10 mouse cellular contexts compared by ENCODE assay signal in genomic region chr15:85996031-85996765, GRCm38 (mm10). TPM values are rescaled to one million over a fixed set of nuclear protein-coding genes. Genes with fewer than 3 reads are reported as not detected.
DNase-seq lines count a peak whose midpoint lies in the region; ATAC-seq and TF ChIP-seq lines count a peak whose summit lies in the region.
"Had no signal": no experiment of that assay in that cellular context is flagged by ENCODE, and none has a peak within 500 bp of the region (broad histone marks: within the 10 kb centered on the region; RNA-seq: fewer than 3 reads in every experiment).

No protein-coding gene starts in this region.

- ATAC-seq in intestine, postnatal 0 days: peak; percentile 54; the same call in 1 of the 2 replicates
- peak; percentile 48 for ATAC-seq in lung, postnatal 0 days

- TF ChIP-seq RAD21 in CH12.LX (IDR thresholded peaks at IDR 0.05; ENCODE audit: low read depth, low read length): no peak

- H3K9me3 ChIP-seq in CH12.LX (replicated peaks; ENCODE audit: low read length): no peaks in the 10 kb centered on the region
- H3K9me3 ChIP-seq in intestine, postnatal 0 days (ENCODE audit: control insufficient read depth): no peaks in the 10 kb centered on the region
- no peaks in the 10 kb centered on the region for H3K9me3 ChIP-seq in lung, postnatal 0 days (ENCODE audit: low read length)
- H3K9me3 ChIP-seq: embryonic facial prominence, embryonic 15.5 days; heart, embryonic 15.5 days had no signal

- H3K4me3 ChIP-seq in CH12.LX (replicated peaks in 1 of 3; ENCODE audit: low read depth in 2 of 3, low read length in 2 of 3, poor library complexity in 1 of 3): no peak overlapping the region
- no peak overlapping the region for H3K4me3 ChIP-seq in intestine, postnatal 0 days (ENCODE audit: low read depth, low read length)
- H3K4me3 ChIP-seq in lung, postnatal 0 days (ENCODE audit: low read depth, low read length): no peak overlapping the region
- H3K4me3 ChIP-seq: embryonic facial prominence, embryonic 15.5 days; heart, embryonic 15.5 days had no signal

- TF ChIP-seq EP300 in CH12.LX (IDR thresholded peaks at IDR 0.05; ENCODE audit: low read length): no peak
- no peak for TF ChIP-seq EP300 in lung, postnatal 0 days (IDR thresholded peaks at IDR 0.05)

- TF ChIP-seq CTCF in CH12.LX (conservative IDR thresholded peaks at IDR 0.05 in 1 of 2, IDR thresholded peaks at IDR 0.05 in 1 of 2; ENCODE audit: low read depth in 2 of 2, low read length in 2 of 2): no peak
- TF ChIP-seq CTCF in intestine, postnatal 0 days (IDR thresholded peaks at IDR 0.05; ENCODE audit: low read depth): no peak
- no peak for TF ChIP-seq CTCF in lung, postnatal 0 days (IDR thresholded peaks at IDR 0.05)

- peaks cover 40% of the 10 kb centered on the region for H3K27me3 ChIP-seq in CH12.LX (replicated peaks)
- H3K27me3 ChIP-seq in intestine, postnatal 0 days (replicated peaks; ENCODE audit: control insufficient read depth, insufficient read depth, low read length): peaks cover 5% of the 10 kb centered on the region; the same call in 1 of the 2 replicates
- no peaks in the 10 kb centered on the region for H3K27me3 ChIP-seq in lung, postnatal 0 days (replicated peaks; ENCODE audit: insufficient read depth, low read length)
- H3K27me3 ChIP-seq: embryonic facial prominence, embryonic 15.5 days; heart, embryonic 15.5 days had no signal

- dilution Hi-C loops in CH12.LX (cut with MboI; ENCODE audit: extremely low pct_ligation_motif_present, extremely low pct_unique_long_range_greater_than_20kb, low sequenced_read_pairs): no loop called here

- WGBS in intestine, postnatal 0 days: 25% methylated on average over 13 of the region's 13 CpGs
- WGBS in lung, postnatal 0 days: 25% methylated on average over 13 of the region's 13 CpGs

- in situ Hi-C loops in CH12.LX (cut with MboI; ENCODE audit: low pct_ligation_motif_present, low pct_unique_long_range_greater_than_20kb, low sequenced_read_pairs): no loop called here

- no peak overlapping the region for H3K27ac ChIP-seq in CH12.LX (ENCODE audit: insufficient read depth, low read depth)
- H3K27ac ChIP-seq in intestine, postnatal 0 days (ENCODE audit: low read depth, low read length): no peak overlapping the region
- H3K27ac ChIP-seq in lung, postnatal 0 days (ENCODE audit: low read length): no peak overlapping the region
- H3K27ac ChIP-seq: embryonic facial prominence, embryonic 15.5 days; heart, embryonic 15.5 days had no signal

- H3K79me2 ChIP-seq in CH12.LX (replicated peaks; ENCODE audit: control insufficient read depth, extremely low read depth, insufficient read depth, poor library complexity, severe bottlenecking): no peaks in the 10 kb centered on the region

- no peak overlapping the region for H3K4me2 ChIP-seq in CH12.LX (ENCODE audit: insufficient read depth, low read depth, poor library complexity, severe bottlenecking)
- H3K4me2 ChIP-seq in intestine, postnatal 0 days (replicated peaks; ENCODE audit: low read depth): no peak overlapping the region
- H3K4me2 ChIP-seq in lung, postnatal 0 days (replicated peaks; ENCODE audit: low read depth, low read length): no peak overlapping the region
- H3K4me2 ChIP-seq: embryonic facial prominence, embryonic 15.5 days; heart, embryonic 15.5 days had no signal

- TF ChIP-seq POLR2A in CH12.LX (IDR thresholded peaks at IDR 0.05; ENCODE audit: low read depth, low read length): no peak

- DNase-seq in CH12.LX (ENCODE audit: extremely low read depth) (peak; percentile 19), R1 (ENCODE audit: low read depth, low spot score) (peak; percentile 58)
- no peak for DNase-seq in lung, postnatal 0 days (ENCODE audit: low spot score)
- DNase-seq in frontal cortex, postnatal 25 days (ENCODE audit: low spot score in 2 of 2): no peak
- DNase-seq in embryo, embryonic 9.5 days (ENCODE audit: extremely low spot score): no peak
- no peak for DNase-seq in gastrocnemius, postnatal 25 days
- DNase-seq: midbrain, embryonic 14.5 days had no signal

- H3K4me1 ChIP-seq in CH12.LX (ENCODE audit: control insufficient read depth in 1 of 2, insufficient read depth in 2 of 2): peaks cover 2 to 3% of the 10 kb centered on the region in 2 experiments; a peak in 2 of 4 replicates
- no peaks in the 10 kb centered on the region for H3K4me1 ChIP-seq in intestine, postnatal 0 days (replicated peaks; ENCODE audit: control insufficient read depth, insufficient read depth, low read length)
- H3K4me1 ChIP-seq in lung, postnatal 0 days (ENCODE audit: insufficient read depth, low read depth, low read length): no peaks in the 10 kb centered on the region

- H3K36me3 ChIP-seq in CH12.LX (replicated peaks in 1 of 2; ENCODE audit: control insufficient read depth in 1 of 2, insufficient read depth in 1 of 2, low read length in 1 of 2): no peaks in the 10 kb centered on the region
- H3K36me3 ChIP-seq in intestine, postnatal 0 days (ENCODE audit: control insufficient read depth, insufficient read depth): no peaks in the 10 kb centered on the region
- no peaks in the 10 kb centered on the region for H3K36me3 ChIP-seq in lung, postnatal 0 days (ENCODE audit: insufficient read depth, low read length)
- H3K36me3 ChIP-seq: embryonic facial prominence, embryonic 15.5 days; heart, embryonic 15.5 days had no signal

- H3K9ac ChIP-seq in CH12.LX (ENCODE audit: insufficient read depth, low read depth): no peak overlapping the region
- no peak overlapping the region for H3K9ac ChIP-seq in intestine, postnatal 0 days (ENCODE audit: low read depth, low read length)
- H3K9ac ChIP-seq in lung, postnatal 0 days (replicated peaks; ENCODE audit: low read depth): no peak overlapping the region
- H3K9ac ChIP-seq: embryonic facial prominence, embryonic 15.5 days; heart, embryonic 15.5 days had no signal

TF ChIP-seq in CH12.LX, 34 proteins besides CTCF, POLR2A, EP300 and RAD21:
- TF ChIP-seq MEF2A (IDR thresholded peaks at IDR 0.05; ENCODE audit: borderline replicate concordance, low read depth, low read length) (no peak), CHD2 (IDR thresholded peaks at IDR 0.05; ENCODE audit: low read length) (no peak), NRF1 (IDR thresholded peaks at IDR 0.05; ENCODE audit: low read depth, low read length) (no peak), RCOR1 (conservative IDR thresholded peaks at IDR 0.05; ENCODE audit: low read depth, low read length) (no peak), ZKSCAN1 (IDR thresholded peaks at IDR 0.05; ENCODE audit: borderline replicate concordance, low read depth, low read length) (no peak), TCF12 (IDR thresholded peaks at IDR 0.05; ENCODE audit: low read depth, low read length) (no peak), JUND (conservative IDR thresholded peaks at IDR 0.05; ENCODE audit: low read depth, low read length) (no peak), USF1 (IDR thresholded peaks at IDR 0.05; ENCODE audit: low read depth, low read length) (no peak), ETS1 (conservative IDR thresholded peaks at IDR 0.05; ENCODE audit: low read depth, low read length) (no peak), USF2 (conservative IDR thresholded peaks at IDR 0.05; ENCODE audit: low read depth, low read length) (no peak)

RNA-seq across cellular contexts. Expression of gene Celsr1, which starts 37.4 kb away (rescaled TPM):
- total RNA-seq in CH12.LX (2012; rRNA removed): 0.17 TPM in 1 of 2 replicates, not detected in the other
- total RNA-seq in CH12.LX (2014; rRNA removed): not detected in 2 replicates
- not detected in 2 replicates for polyA plus RNA-seq in CH12.LX (2012; ENCODE audit: insufficient read length, low read depth)
- polyA plus RNA-seq in intestine, postnatal 0 days (2015; fragmentation: Nextera tagmentation; extraction: Ambion mirVana): 0.33 and 0.39 TPM in 2 replicates
- 2.1 and 2.2 TPM in 2 replicates for polyA plus RNA-seq in lung, postnatal 0 days (2015; fragmentation: Nextera tagmentation; extraction: Ambion mirVana)
- under 1 TPM; 0.31 to 0.43 TPM for total RNA-seq in gastrocnemius, postnatal 25 days (2021)

Comparison
In these comparisons a context has a peak if more than half of its experiments do, and no peak if none do; other contexts are left out.
1. DNase-seq: peak in CH12.LX (single experiment) and R1 (single experiment); none in lung, postnatal 0 days (single experiment), frontal cortex, postnatal 25 days (0 of 2), embryo, embryonic 9.5 days (single experiment) and gastrocnemius, postnatal 25 days (single experiment).